Mouse (Mus musculus) liver, postnatal 0 days (tissue): ENCODE results near the gene Tead3. TPM values are rescaled to one million over a fixed set of nuclear protein-coding genes. Genes with fewer than 3 reads are reported as not detected.

Source experiments
- ATAC-seq: fragments of 200-750 bp; cut with Nextera tagmentation; 2 replicates; pipeline ENCODE4 v1.8.0; 2017; ENCODE audit warnings: mild to moderate bottlenecking, moderate library complexity
- DNase-seq: peaks from one replicate; pipeline ENCODE4 v3.0.0-alpha.2; 2016
- H3K27ac ChIP-seq: fragments of 300-500 bp; sonication (generic); 2 replicates; pipeline ENCODE4 v1.5.1; 2014; ENCODE audit warnings: antibody characterized with exemption, moderate library complexity, mild to moderate bottlenecking, low read depth
- H3K27me3 ChIP-seq: fragments of 300-500 bp; sonication (generic); 2 replicates; pipeline ENCODE4 v1.6.1; 2014; ENCODE audit warnings: low read length, control low read depth, mixed read lengths; ENCODE audit not compliant: insufficient read depth
- H3K36me3 ChIP-seq: fragments of 300-500 bp; sonication (generic); replicated peaks from 2 replicates; pipeline ENCODE4 v1.6.1; 2014; ENCODE audit warnings: mild to moderate bottlenecking, control low read depth, low read length, moderate library complexity, mixed read lengths; ENCODE audit not compliant: insufficient read depth
- H3K4me1 ChIP-seq: fragments of 300-500 bp; sonication (generic); 2 replicates; pipeline ENCODE4 v1.6.1; 2014; ENCODE audit warnings: antibody characterized with exemption, mild to moderate bottlenecking, control low read depth; ENCODE audit not compliant: insufficient read depth
- H3K4me2 ChIP-seq: fragments of 300-500 bp; sonication (generic); 2 replicates; pipeline ENCODE4 v1.6.1; 2014; ENCODE audit warnings: low read depth, mild to moderate bottlenecking, low read length, moderate library complexity, mixed read lengths
- H3K4me3 ChIP-seq: fragments of 300-500 bp; sonication (generic); 2 replicates; pipeline ENCODE4 v1.5.1; 2014; ENCODE audit warnings: low read depth, low read length
- H3K9ac ChIP-seq: fragments of 300-500 bp; sonication (generic); replicated peaks from 2 replicates; pipeline ENCODE4 v1.6.1; 2014; ENCODE audit warnings: mild to moderate bottlenecking, moderate library complexity
- H3K9me3 ChIP-seq: fragments of 300-500 bp; sonication (generic); 2 replicates; pipeline ENCODE4 v1.6.1; 2016; ENCODE audit warnings: mild to moderate bottlenecking, control low read depth, low read length, mixed read lengths
- CTCF ChIP-seq: sonication (generic); IDR thresholded peaks from 2 replicates; pipeline ENCODE4 v1.5.1; 2016; ENCODE audit warnings: antibody characterized with exemption, low read depth
- EP300 ChIP-seq: IDR thresholded peaks from 2 replicates; pipeline ENCODE4 v1.6.1; 2016; ENCODE audit warnings: antibody characterized with exemption, low read depth, mild to moderate bottlenecking
- WGBS: fragments of 180-500 bp; shearing (Covaris S2); extraction: QIAGEN DNeasy Blood & Tissue Kit; methylation state at CpG from one replicate; pipeline ENCODE4 v1.1.7; 2014; ENCODE audit not compliant: insufficient replicate concordance; 5-methylcytosine and 5-hydroxymethylcytosine counted together
- polyA plus RNA-seq: library from polyadenylated mRNA; unstranded; fragments of >200 nt; fragmentation: Nextera tagmentation; extraction: Ambion mirVana; gene quantifications from 2 replicates; pipeline ENCODE4 v1.2.1, GENCODE M21; 2015

The Tead3 gene
- polyA plus RNA-seq, 1 experiment from 2014 or later = 0.79 TPM

- ATAC-seq (no peak), DNase-seq (no peak)
- peaks cover 16% of the 10 kb centered on the region for H3K4me1 ChIP-seq
- H3K4me2 ChIP-seq = no peak overlapping the region
- H3K36me3 ChIP-seq = no peaks in the 10 kb centered on the region
- H3K27me3 ChIP-seq = peaks cover 16% of the 10 kb centered on the region
- H3K9me3 ChIP-seq = no peaks in the 10 kb centered on the region
- H3K4me3 ChIP-seq = no peak overlapping the region
- no peak for TF ChIP-seq EP300
- TF ChIP-seq CTCF = no peak
- H3K9ac ChIP-seq = no peak overlapping the region
- WGBS = 40% methylated on average over 9 of the region's 10 CpGs
- no peak overlapping the region for H3K27ac ChIP-seq
Observed at GRCm38 (mm10) chr17:28345882-28346281, 4.7 kb downstream of the Tead3 start.

- no peak for ATAC-seq
- H3K9ac ChIP-seq = no peak overlapping the region
- no peak for DNase-seq
- no peaks in the 10 kb centered on the region for H3K36me3 ChIP-seq
- WGBS = 21% methylated on average over 5 of the region's 8 CpGs
- peaks cover 13% of the 10 kb centered on the region for H3K27me3 ChIP-seq
- H3K9me3 ChIP-seq = no peaks in the 10 kb centered on the region
- TF ChIP-seq EP300 (no peak), CTCF (no peak)
- peaks cover 18% of the 10 kb centered on the region for H3K4me1 ChIP-seq
- H3K4me2 ChIP-seq = no peak overlapping the region; the same call in 1 of the 2 replicates
- no peak overlapping the region for H3K4me3 ChIP-seq
- no peak overlapping the region for H3K27ac ChIP-seq
Observed at GRCm38 (mm10) chr17:28345271-28345721, 5.3 kb downstream of the Tead3 start.

- Histone ChIP-seq H3K4me1 (peaks cover 18% of the 10 kb centered on the region), H3K4me3 (no peak overlapping the region), H3K27me3 (peaks cover 7% of the 10 kb centered on the region), H3K27ac (no peak overlapping the region), H3K9me3 (no peaks in the 10 kb centered on the region), H3K36me3 (no peaks in the 10 kb centered on the region), H3K9ac (no peak overlapping the region), H3K4me2 (no peak overlapping the region)
- DNase-seq (no peak), ATAC-seq (no peak)
- WGBS = 72% methylated on average over 3 of the region's 3 CpGs
- TF ChIP-seq CTCF = no peak
- no peak for TF ChIP-seq EP300
Observed at GRCm38 (mm10) chr17:28344670-28345069, 5.9 kb downstream of the Tead3 start.

GRCm38 (mm10) chr17:28344050-28344607 is 6.5 kb downstream of the Tead3 start:
- Histone ChIP-seq H3K9ac (no peak overlapping the region), H3K4me1 (peaks cover 16% of the 10 kb centered on the region), H3K9me3 (no peaks in the 10 kb centered on the region), H3K27me3 (0 out of 2 replicates have a peak, but pooled peaks cover 3% of the 10 kb centered on the region), H3K4me2 (no peak overlapping the region), H3K27ac (no peak overlapping the region), H3K36me3 (no peaks in the 10 kb centered on the region), H3K4me3 (no peak overlapping the region)
- no peak for ATAC-seq
- WGBS = 54% methylated on average over 4 of the region's 4 CpGs
- TF ChIP-seq EP300 (no peak), CTCF (no peak)
- no peak for DNase-seq

GRCm38 (mm10) chr17:28341091-28341490 is 9.5 kb downstream of the Tead3 start:
- Histone ChIP-seq H3K36me3 (no peaks in the 10 kb centered on the region), H3K27me3 (0 out of 2 replicates have a peak, but pooled peaks cover 3% of the 10 kb centered on the region), H3K4me1 (peaks cover 11% of the 10 kb centered on the region), H3K4me2 (peak overlapping the region; percentile 55), H3K4me3 (0 out of 2 replicates have a peak overlapping the region, but pooled peaks have one; percentile 1), H3K9me3 (no peaks in the 10 kb centered on the region), H3K9ac (peak overlapping the region; percentile 46; the same call in 1 of the 2 replicates), H3K27ac (0 out of 2 replicates have a peak overlapping the region, but pooled peaks have one; percentile 16)
- 6% methylated on average over 26 of the region's 26 CpGs for WGBS
- TF ChIP-seq CTCF (peak; percentile 8; the same call in 1 of the 2 replicates), EP300 (no peak)
- ATAC-seq = peak; percentile 87
- DNase-seq = peak; percentile 90

- H3K9ac ChIP-seq = peak overlapping the region; percentile 46; the same call in 1 of the 2 replicates
- TF ChIP-seq CTCF = no peak
- TF ChIP-seq EP300 = no peak
- peak overlapping the region; percentile 55 for H3K4me2 ChIP-seq
- no peaks in the 10 kb centered on the region for H3K36me3 ChIP-seq
- H3K4me3 ChIP-seq = no peak overlapping the region
- DNase-seq (no peak), ATAC-seq (peak; percentile 0; the same call in 1 of the 2 replicates)
- 0 out of 2 replicates have a peak, but pooled peaks cover 3% of the 10 kb centered on the region for H3K27me3 ChIP-seq
- peaks cover 11% of the 10 kb centered on the region for H3K4me1 ChIP-seq
- 0 out of 2 replicates have a peak overlapping the region, but pooled peaks have one; percentile 16 for H3K27ac ChIP-seq
- H3K9me3 ChIP-seq = no peaks in the 10 kb centered on the region
- 62% methylated on average over 7 of the region's 7 CpGs for WGBS
Observed at GRCm38 (mm10) chr17:28340578-28340977, 10.0 kb downstream of the Tead3 start.
